Mouse (Mus musculus) gastrocnemius, adult 2 months (tissue): ENCODE results near the gene Duox1. TPM values are rescaled to one million over a fixed set of nuclear protein-coding genes. Genes with fewer than 3 reads are reported as not detected.

ENCODE experiments used
- DNase-seq: peaks from one replicate; pipeline ENCODE4 v3.0.0; 2022
- H3K27ac ChIP-seq: fragments of 200-600 bp; 2 replicates; pipeline ENCODE4 v1.8.1; 2022; ENCODE audit warnings: mild to moderate bottlenecking
- H3K4me3 ChIP-seq: fragments of 200-600 bp; 2 replicates; pipeline ENCODE4 v1.8.1; 2022; ENCODE audit warnings: mild to moderate bottlenecking, moderate library complexity
- CTCF ChIP-seq: fragments of 200-600 bp; IDR thresholded peaks from 2 replicates; pipeline ENCODE4 v1.8.1; 2022; ENCODE audit warnings: antibody characterized with exemption, mild to moderate bottlenecking, moderate library complexity
- intact Hi-C: fragments of 180-260 bp; cut with DNase I; formaldehyde crosslinking; loops from one replicate; pipeline ENCODE4 v1.15.1; 2025
- long read RNA-seq, 2 experiments: library from polyadenylated mRNA; stranded (forward); transcript quantifications; one replicate each; pipeline ENCODE4 v2.0.0; 2021
- total RNA-seq, 2 experiments: library from RNA; stranded (reverse); gene quantifications; 2 replicates each; pipeline ENCODE4 v1.2.3; 2021

The Duox1 gene
- total RNA-seq = under 1 TPM; 0.43 to 0.73 TPM
- long read RNA-seq, experiment 1 = 0 reads
- long read RNA-seq, experiment 2, partial matches to known transcripts = 0 of 1 reads
- long read RNA-seq, experiment 2, other reads (novel, unspliced or antisense) = 1 of 1 reads

GRCm38 (mm10) chr2:122315372-122315771 lies at the start of gene Duox1:
TSS of gene Duox1 (plus strand) at chr2:122315672.
- intact Hi-C loops = no loop called here
- Histone ChIP-seq H3K4me3 (no peak within 1 kb of the TSS), H3K27ac (no peak within 1 kb of the TSS)
- TF ChIP-seq CTCF = no peak
- no peak for DNase-seq

- no peak for TF ChIP-seq CTCF
- H3K4me3 ChIP-seq = no peak overlapping the region
- no peak for DNase-seq
- no peak overlapping the region for H3K27ac ChIP-seq
- intact Hi-C loops = no loop called here
Measured at GRCm38 (mm10) chr2:122266407-122267193, 48.9 kb upstream of the Duox1 start.

GRCm38 (mm10) chr2:122278769-122279168 lies 36.7 kb upstream of the Duox1 start:
- no peak overlapping the region for H3K27ac ChIP-seq
- no peak for DNase-seq
- no peak for TF ChIP-seq CTCF
- H3K4me3 ChIP-seq = no peak overlapping the region
- intact Hi-C loops = no loop called here

- no peak overlapping the region for H3K4me3 ChIP-seq
- no peak overlapping the region for H3K27ac ChIP-seq
- no peak for DNase-seq
- no peak for TF ChIP-seq CTCF
- intact Hi-C loops = no loop called here
Measured at GRCm38 (mm10) chr2:122284091-122284490, 31.4 kb upstream of the Duox1 start.

GRCm38 (mm10) chr2:122286137-122286536 lies 29.3 kb upstream of the Duox1 start:
- H3K4me3 ChIP-seq = no peak overlapping the region
- intact Hi-C loops = no loop called here
- TF ChIP-seq CTCF = no peak
- H3K27ac ChIP-seq = no peak overlapping the region
- no peak for DNase-seq

GRCm38 (mm10) chr2:122294916-122295315 lies 20.6 kb upstream of the Duox1 start:
- TF ChIP-seq CTCF = no peak
- intact Hi-C loops = no loop called here
- Histone ChIP-seq H3K27ac (no peak overlapping the region), H3K4me3 (no peak overlapping the region)
- no peak for DNase-seq

GRCm38 (mm10) chr2:122297271-122298095 lies 18.0 kb upstream of the Duox1 start:
- peak overlapping the region; percentile 30 for H3K4me3 ChIP-seq
- no peak for DNase-seq
- no peak for TF ChIP-seq CTCF
- intact Hi-C loops = no loop called here
- no peak overlapping the region for H3K27ac ChIP-seq

GRCm38 (mm10) chr2:122298096-122298499 lies 17.4 kb upstream of the Duox1 start, which contains the start of gene Duox2:
TSS of gene Duox2 (minus strand) at chr2:122298449.
- H3K4me3 ChIP-seq = peak within 1 kb of the TSS; percentile 64
- intact Hi-C loops = no loop called here
- no peak for DNase-seq
- H3K27ac ChIP-seq = no peak within 1 kb of the TSS
- no peak for TF ChIP-seq CTCF

GRCm38 (mm10) chr2:122298596-122299490 lies 16.6 kb upstream of the Duox1 start, which contains the start of gene Duoxa2:
TSS of gene Duoxa2 (plus strand) at chr2:122298900.
- intact Hi-C loops = no loop called here
- no peak within 1 kb of the TSS for H3K27ac ChIP-seq
- DNase-seq = peak; percentile 35
- TF ChIP-seq CTCF = no peak
- peak within 1 kb of the TSS; percentile 64 for H3K4me3 ChIP-seq

- H3K4me3 ChIP-seq = no peak overlapping the region
- intact Hi-C loops = no loop called here
- no peak overlapping the region for H3K27ac ChIP-seq
- DNase-seq = no peak
- no peak for TF ChIP-seq CTCF
Measured at GRCm38 (mm10) chr2:122299911-122300655, 15.4 kb upstream of the Duox1 start.

- peak overlapping the region; percentile 65; the same call in 1 of the 2 replicates for H3K4me3 ChIP-seq
- DNase-seq = no peak
- no peak overlapping the region for H3K27ac ChIP-seq
- intact Hi-C loops = no loop called here
- TF ChIP-seq CTCF = no peak
Measured at GRCm38 (mm10) chr2:122300656-122301020, 14.8 kb upstream of the Duox1 start.
